Mouse (Mus musculus): ENCODE measurements around the gene Gm11037. TPM values are rescaled to one million over a fixed set of nuclear protein-coding genes. Genes with fewer than 3 reads are reported as not detected.

Gene Gm11037
- polyA plus RNA-seq, 1 experiment = not detected

GRCm38 (mm10) chr2:131143007-131143780 is 9.9 kb downstream of the Gm11037 start:
- Histone ChIP-seq H3K27ac (ENCODE audit: control insufficient read depth, insufficient read depth, low read depth, low read length) (no peak overlapping the region), H3K27me3 (ENCODE audit: control insufficient read depth, insufficient read depth, low read length) (no peaks in the 10 kb centered on the region), H3K4me1 (ENCODE audit: control insufficient read depth, insufficient read depth, low read length) (peaks cover 6% of the 10 kb centered on the region; the same call in 1 of the 2 replicates), H3K36me3 (ENCODE audit: control insufficient read depth, insufficient read depth, low read length) (no peaks in the 10 kb centered on the region; the same call in 1 of the 2 replicates), H3K4me3 (ENCODE audit: control insufficient read depth, low read depth, low read length) (no peak overlapping the region)
- TF ChIP-seq POLR2A (IDR thresholded peaks at IDR 0.05; ENCODE audit: control insufficient read depth, low read depth, low read length) = no peak
- no peak for TF ChIP-seq CTCF (IDR thresholded peaks at IDR 0.05; ENCODE audit: control insufficient read depth, insufficient read depth, insufficient replicate concordance, low read depth, low read length)

- H3K36me3 ChIP-seq (ENCODE audit: control insufficient read depth, insufficient read depth, low read length) = no peaks in the 10 kb centered on the region; the same call in 1 of the 2 replicates
- H3K27me3 ChIP-seq (ENCODE audit: control insufficient read depth, insufficient read depth, low read length) = no peaks in the 10 kb centered on the region
- peaks cover 6% of the 10 kb centered on the region; the same call in 1 of the 2 replicates for H3K4me1 ChIP-seq (ENCODE audit: control insufficient read depth, insufficient read depth, low read length)
- TF ChIP-seq CTCF (IDR thresholded peaks at IDR 0.05; ENCODE audit: control insufficient read depth, insufficient read depth, insufficient replicate concordance, low read depth, low read length) (no peak), POLR2A (IDR thresholded peaks at IDR 0.05; ENCODE audit: control insufficient read depth, low read depth, low read length) (no peak)
- no peak overlapping the region for H3K4me3 ChIP-seq (ENCODE audit: control insufficient read depth, low read depth, low read length)
- H3K27ac ChIP-seq (ENCODE audit: control insufficient read depth, insufficient read depth, low read depth, low read length) = no peak overlapping the region
Measured at GRCm38 (mm10) chr2:131145121-131145520, 11.8 kb downstream of the Gm11037 start.

DNA sequence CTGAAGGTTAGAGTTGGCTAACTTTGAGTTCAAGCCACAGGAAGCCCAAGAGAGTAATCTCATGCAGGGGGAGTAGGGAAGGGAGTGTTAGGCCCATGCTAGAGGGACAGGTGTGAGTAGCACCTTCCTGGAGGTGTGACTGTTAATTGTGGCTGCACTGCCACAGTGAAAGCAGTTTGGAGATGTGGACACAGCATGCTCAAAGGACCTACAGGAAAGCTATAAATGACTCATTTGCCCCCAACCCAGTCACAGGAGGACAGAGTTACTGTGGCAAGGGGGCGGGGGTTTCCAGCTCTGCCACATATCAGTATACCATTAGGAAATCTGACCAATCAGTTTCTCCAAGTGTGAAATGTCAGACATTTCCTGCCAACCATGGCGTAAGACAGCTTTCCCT is 12.2 kb downstream of the Gm11037 start:
- H3K4me3 ChIP-seq (ENCODE audit: control insufficient read depth, low read depth, low read length) = no peak overlapping the region
- H3K36me3 ChIP-seq (ENCODE audit: control insufficient read depth, insufficient read depth, low read length) = no peaks in the 10 kb centered on the region; the same call in 1 of the 2 replicates
- no peaks in the 10 kb centered on the region for H3K27me3 ChIP-seq (ENCODE audit: control insufficient read depth, insufficient read depth, low read length)
- no peak for TF ChIP-seq POLR2A (IDR thresholded peaks at IDR 0.05; ENCODE audit: control insufficient read depth, low read depth, low read length)
- no peak for TF ChIP-seq CTCF (IDR thresholded peaks at IDR 0.05; ENCODE audit: control insufficient read depth, insufficient read depth, insufficient replicate concordance, low read depth, low read length)
- H3K4me1 ChIP-seq (ENCODE audit: control insufficient read depth, insufficient read depth, low read length) = peaks cover 6% of the 10 kb centered on the region; the same call in 1 of the 2 replicates
- no peak overlapping the region for H3K27ac ChIP-seq (ENCODE audit: control insufficient read depth, insufficient read depth, low read depth, low read length)

- Histone ChIP-seq H3K27me3 (ENCODE audit: control insufficient read depth, insufficient read depth, low read length) (no peaks in the 10 kb centered on the region), H3K36me3 (ENCODE audit: control insufficient read depth, insufficient read depth, low read length) (no peaks in the 10 kb centered on the region; the same call in 1 of the 2 replicates), H3K27ac (ENCODE audit: control insufficient read depth, insufficient read depth, low read depth, low read length) (no peak overlapping the region), H3K4me1 (ENCODE audit: control insufficient read depth, insufficient read depth, low read length) (peaks cover 6% of the 10 kb centered on the region; the same call in 1 of the 2 replicates), H3K4me3 (ENCODE audit: control insufficient read depth, low read depth, low read length) (no peak overlapping the region)
- TF ChIP-seq CTCF (IDR thresholded peaks at IDR 0.05; ENCODE audit: control insufficient read depth, insufficient read depth, insufficient replicate concordance, low read depth, low read length) = no peak
- no peak for TF ChIP-seq POLR2A (IDR thresholded peaks at IDR 0.05; ENCODE audit: control insufficient read depth, low read depth, low read length)
Measured at GRCm38 (mm10) chr2:131146193-131147042, 13.1 kb downstream of the Gm11037 start.

DNA sequence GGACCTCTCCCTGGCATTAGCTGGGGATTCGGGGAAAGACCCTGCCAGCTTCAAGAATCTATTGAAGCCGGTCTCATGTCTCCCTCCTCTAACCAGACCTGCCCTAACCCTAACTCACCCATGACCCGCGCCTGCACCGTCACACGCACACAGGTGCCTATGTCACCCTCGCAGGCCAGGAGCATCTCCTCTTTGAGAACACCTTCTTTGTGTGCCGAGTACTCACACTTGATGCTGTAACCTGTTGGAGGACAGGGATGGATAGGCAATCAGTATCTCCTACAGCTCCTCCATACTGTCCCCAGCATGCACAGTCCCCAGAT is 13.7 kb downstream of the Gm11037 start:
- TF ChIP-seq POLR2A (IDR thresholded peaks at IDR 0.05; ENCODE audit: control insufficient read depth, low read depth, low read length) (no peak), CTCF (IDR thresholded peaks at IDR 0.05; ENCODE audit: control insufficient read depth, insufficient read depth, insufficient replicate concordance, low read depth, low read length) (no peak)
- peaks cover 4% of the 10 kb centered on the region; the same call in 1 of the 2 replicates for H3K4me1 ChIP-seq (ENCODE audit: control insufficient read depth, insufficient read depth, low read length)
- no peak overlapping the region for H3K27ac ChIP-seq (ENCODE audit: control insufficient read depth, insufficient read depth, low read depth, low read length)
- no peak overlapping the region for H3K4me3 ChIP-seq (ENCODE audit: control insufficient read depth, low read depth, low read length)
- H3K27me3 ChIP-seq (ENCODE audit: control insufficient read depth, insufficient read depth, low read length) = no peaks in the 10 kb centered on the region
- no peaks in the 10 kb centered on the region; the same call in 1 of the 2 replicates for H3K36me3 ChIP-seq (ENCODE audit: control insufficient read depth, insufficient read depth, low read length)

GRCm38 (mm10) chr2:131148353-131149253 is 15.3 kb downstream of the Gm11037 start:
- peaks cover 2% of the 10 kb centered on the region for H3K36me3 ChIP-seq (ENCODE audit: control insufficient read depth, insufficient read depth, low read length)
- no peak overlapping the region for H3K4me3 ChIP-seq (ENCODE audit: control insufficient read depth, low read depth, low read length)
- TF ChIP-seq POLR2A (IDR thresholded peaks at IDR 0.05; ENCODE audit: control insufficient read depth, low read depth, low read length) (no peak), CTCF (IDR thresholded peaks at IDR 0.05; ENCODE audit: control insufficient read depth, insufficient read depth, insufficient replicate concordance, low read depth, low read length) (no peak)
- no peaks in the 10 kb centered on the region for H3K27me3 ChIP-seq (ENCODE audit: control insufficient read depth, insufficient read depth, low read length)
- H3K4me1 ChIP-seq (ENCODE audit: control insufficient read depth, insufficient read depth, low read length) = no peaks in the 10 kb centered on the region; the same call in 1 of the 2 replicates
- H3K27ac ChIP-seq (ENCODE audit: control insufficient read depth, insufficient read depth, low read depth, low read length) = no peak overlapping the region

Measured in testis, adult 2 months (tissue).